Mouse (Mus musculus): ENCODE data around the gene Plekhh2.

The Plekhh2 gene

GRCm38 (mm10) chr17:84569770-84570169 is 58.1 kb downstream of the Plekhh2 start:
- no peak for DNase-seq (ENCODE audit: extremely low read depth, insufficient read length, low spot score)

DNA sequence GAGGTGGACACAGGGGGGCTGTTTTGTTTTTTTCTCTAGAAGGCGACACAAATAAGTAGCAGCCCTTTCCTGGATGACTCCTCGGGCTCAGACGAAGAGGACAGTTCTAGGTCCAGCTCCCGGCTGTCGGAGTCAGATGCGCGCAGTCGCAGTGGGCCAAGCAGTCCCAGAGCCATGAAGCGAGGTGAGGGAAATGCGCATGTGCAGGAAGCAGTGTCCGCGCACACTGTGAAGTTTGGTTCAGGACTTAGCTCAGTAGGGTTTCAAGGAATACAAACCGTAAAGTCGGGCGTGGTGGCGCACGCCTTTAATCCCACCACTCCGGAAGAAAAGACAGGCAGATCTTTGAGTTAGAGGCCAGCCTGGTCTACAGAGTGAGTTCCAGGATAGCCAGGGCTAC is 59.9 kb downstream of the Plekhh2 start:
- DNase-seq (ENCODE audit: extremely low read depth, insufficient read length, low spot score), result no peak

DNA sequence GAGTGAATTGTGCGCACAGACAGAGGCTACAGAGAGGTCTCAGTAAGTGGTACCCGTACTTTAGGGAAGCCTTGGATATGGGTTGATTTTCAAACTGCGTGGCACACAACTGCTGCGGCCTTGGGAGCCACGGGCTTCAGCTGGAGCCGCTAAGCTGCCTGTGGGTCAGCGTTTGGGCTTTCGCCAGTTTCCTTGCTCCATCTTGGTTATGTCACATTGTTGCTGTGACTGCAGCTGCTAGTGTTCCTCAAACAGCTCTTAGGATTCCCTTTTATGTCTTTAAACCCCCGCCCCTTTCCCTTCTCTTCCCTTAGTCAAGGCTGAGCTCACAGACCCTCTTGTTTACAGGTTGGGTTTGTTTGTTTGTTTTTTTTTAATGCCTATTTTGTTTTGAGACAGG is 61.6 kb downstream of the Plekhh2 start:
- no peak for DNase-seq (ENCODE audit: extremely low read depth, insufficient read length, low spot score)

DNA sequence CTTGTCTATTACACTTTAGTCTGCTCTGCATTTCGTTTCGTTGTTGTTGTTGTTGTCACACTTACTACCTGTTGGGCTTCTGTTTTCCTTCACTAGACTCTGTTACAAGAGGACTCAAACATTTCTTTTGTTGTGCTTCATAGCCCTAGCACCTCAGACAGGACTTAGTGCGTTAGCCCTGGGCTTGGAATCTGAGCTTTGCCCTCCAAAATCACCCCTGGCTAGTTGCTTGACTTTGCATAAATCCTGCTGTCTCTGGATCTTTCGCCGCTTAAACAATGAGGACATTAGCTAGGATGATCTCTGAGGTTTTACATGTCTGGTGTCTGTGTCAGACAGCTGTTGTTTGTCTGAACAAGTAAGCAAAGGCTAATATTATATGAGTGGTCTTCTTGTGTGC is 62.2 kb downstream of the Plekhh2 start:
- no peak for DNase-seq (ENCODE audit: extremely low read depth, insufficient read length, low spot score)

DNA sequence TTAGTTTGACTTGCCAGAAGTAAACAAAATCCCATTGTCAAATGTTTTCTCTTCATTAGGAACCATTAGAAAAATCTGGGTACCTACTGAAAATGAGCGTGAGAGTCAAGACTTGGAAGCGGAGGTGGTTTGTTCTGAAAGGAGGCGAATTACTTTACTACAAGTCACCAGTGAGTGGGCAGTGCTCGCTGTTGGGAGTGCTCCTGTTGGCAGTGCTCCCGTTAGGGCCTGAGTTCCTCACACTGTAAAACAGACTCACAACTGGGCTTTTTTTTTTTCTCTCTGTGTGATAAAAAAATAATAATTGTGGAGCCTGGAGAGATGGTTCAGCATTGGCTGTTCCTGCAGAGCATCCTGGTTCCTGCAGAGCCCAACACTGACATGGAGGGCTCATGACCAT is 63.4 kb downstream of the Plekhh2 start:
- DNase-seq (ENCODE audit: extremely low read depth, insufficient read length, low spot score), result no peak

GRCm38 (mm10) chr17:84576621-84577293 is 65.1 kb downstream of the Plekhh2 start:
- DNase-seq (ENCODE audit: extremely low read depth, insufficient read length, low spot score), result no peak

- DNase-seq (ENCODE audit: extremely low read depth, insufficient read length, low spot score), result no peak
These were observed 67.6 kb downstream of the Plekhh2 start for GRCm38 (mm10) chr17:84579249-84579648.

- DNase-seq (ENCODE audit: extremely low read depth, insufficient read length, low spot score), result no peak
These were observed 68.1 kb downstream of the Plekhh2 start for GRCm38 (mm10) chr17:84579817-84580216.

DNA sequence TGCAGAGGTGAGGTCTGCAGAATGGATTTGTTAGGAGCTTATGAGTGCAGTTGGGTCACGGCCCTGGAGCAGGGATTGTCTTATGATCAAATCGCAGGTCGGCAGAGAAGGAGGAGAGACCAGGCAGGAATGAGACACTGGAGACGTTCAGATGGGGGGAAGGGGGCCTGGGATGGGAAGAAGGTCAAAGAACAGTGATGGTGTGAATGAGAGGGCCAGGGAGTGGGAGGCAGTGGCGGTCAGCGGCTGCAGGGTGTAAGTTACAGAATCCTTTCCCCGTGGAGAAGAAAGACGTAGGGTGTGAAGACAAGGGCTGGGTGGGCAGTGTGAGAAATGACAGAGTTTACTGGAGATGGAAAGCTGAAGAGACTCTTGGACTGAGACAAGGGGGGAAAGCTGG is 69.1 kb downstream of the Plekhh2 start:
- DNase-seq (ENCODE audit: extremely low read depth, insufficient read length, low spot score), result no peak

- no peak for DNase-seq (ENCODE audit: extremely low read depth, insufficient read length, low spot score)
These were observed 70.2 kb downstream of the Plekhh2 start for GRCm38 (mm10) chr17:84581740-84582414.

DNA sequence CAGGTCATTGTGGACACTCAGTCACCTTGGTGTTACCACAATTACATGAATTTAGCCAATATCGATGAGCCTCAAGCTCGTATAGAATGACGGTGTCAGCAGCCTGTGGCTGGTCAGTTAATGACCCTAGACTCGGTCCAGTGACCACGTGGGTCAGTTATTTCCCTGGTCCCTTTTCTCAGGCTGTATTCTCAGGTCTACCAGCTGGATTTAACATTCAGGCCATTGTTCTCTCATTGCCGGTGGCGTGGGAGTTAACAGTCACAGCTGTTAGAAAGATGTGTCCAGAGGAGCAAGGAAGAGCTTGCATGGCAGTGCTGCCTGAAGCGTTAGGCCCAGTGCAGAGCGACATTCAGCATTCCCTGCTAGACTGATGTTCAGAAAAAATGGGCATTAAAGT is 72.4 kb downstream of the Plekhh2 start:
- no peak for DNase-seq (ENCODE audit: extremely low read depth, insufficient read length, low spot score)

GRCm38 (mm10) chr17:84585104-84585503 is 73.4 kb downstream of the Plekhh2 start:
- no peak for DNase-seq (ENCODE audit: extremely low read depth, insufficient read length, low spot score)

- DNase-seq (ENCODE audit: extremely low read depth, insufficient read length, low spot score), result no peak
These were observed 78.4 kb downstream of the Plekhh2 start for GRCm38 (mm10) chr17:84590065-84590464.

DNA sequence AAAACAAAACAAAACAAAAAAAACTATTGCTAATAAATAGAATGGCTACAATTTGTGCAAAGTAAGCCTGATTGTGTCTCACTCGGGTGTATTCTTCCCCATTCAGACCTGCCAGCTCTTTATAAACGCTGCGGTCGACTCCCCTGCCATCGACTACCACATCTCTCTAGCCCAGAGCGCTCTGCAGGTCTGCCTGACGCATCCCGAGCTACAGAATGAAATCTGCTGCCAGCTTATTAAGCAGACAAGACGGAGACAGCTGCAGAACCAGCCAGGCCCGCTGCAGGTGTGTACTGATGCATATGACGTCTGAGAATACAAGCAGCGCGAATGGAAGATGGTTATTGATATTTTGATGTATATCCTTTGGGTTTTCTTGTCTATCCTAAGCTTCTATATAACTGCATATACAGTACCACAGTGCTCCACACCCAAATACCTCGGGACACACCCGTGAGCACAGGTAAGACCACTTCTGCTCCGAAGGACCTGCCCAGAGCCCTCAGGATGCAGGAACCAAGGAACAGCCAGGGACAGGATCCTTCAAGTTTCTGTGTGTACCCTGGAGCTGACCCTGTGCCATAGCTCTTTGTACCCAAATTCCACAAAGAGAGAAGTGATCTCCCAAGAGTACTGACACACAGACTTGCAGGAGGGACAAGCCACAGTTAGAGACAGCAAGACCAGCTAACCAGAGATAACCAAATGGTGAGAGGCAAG is 79.9 kb downstream of the Plekhh2 start:
- no peak for DNase-seq (ENCODE audit: extremely low read depth, insufficient read length, low spot score)

DNA sequence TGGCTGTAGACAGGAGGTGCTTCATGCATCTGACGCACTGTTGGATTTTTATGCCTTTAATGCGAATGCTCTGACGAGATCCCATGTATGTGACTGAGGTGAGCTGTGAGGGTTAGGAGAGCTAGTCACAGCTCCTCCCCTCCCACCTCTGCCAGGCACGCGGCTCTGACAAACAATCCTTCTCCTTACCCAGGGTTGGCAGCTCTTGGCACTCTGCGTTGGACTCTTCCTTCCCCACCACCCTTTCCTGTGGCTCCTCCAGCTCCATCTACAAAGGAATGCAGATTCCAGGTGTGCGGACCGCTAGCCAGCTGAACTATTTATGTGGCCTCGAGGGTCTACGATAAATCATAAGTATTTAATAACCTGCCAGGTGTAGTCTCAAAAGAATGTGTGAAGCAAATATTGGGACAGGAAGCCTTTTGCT is 84.3 kb downstream of the Plekhh2 start:
- no peak for DNase-seq (ENCODE audit: extremely low read depth, insufficient read length, low spot score)

DNA sequence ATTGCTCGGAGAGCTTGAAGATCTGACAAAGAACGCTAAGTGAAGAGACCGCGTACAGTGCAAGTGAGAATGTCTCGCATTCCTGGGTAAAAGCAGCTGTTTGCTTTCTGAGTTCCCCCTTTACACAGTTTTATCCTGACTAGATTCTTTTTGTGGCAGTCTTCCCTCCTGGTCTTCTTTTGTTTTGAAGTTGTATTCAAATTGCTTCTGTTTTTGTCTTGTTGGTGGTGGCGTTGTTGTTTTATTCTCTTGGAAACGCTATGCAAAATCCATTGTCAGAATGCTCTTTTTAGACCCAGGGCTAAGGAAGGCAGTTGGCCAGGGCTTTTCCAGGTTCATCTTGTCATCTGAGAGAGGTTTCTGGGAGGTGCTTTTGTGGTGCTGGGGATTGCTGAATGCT is 84.8 kb downstream of the Plekhh2 start:
- DNase-seq (ENCODE audit: extremely low read depth, insufficient read length, low spot score), result no peak

- no peak for DNase-seq (ENCODE audit: extremely low read depth, insufficient read length, low spot score)
These were observed 86.2 kb downstream of the Plekhh2 start for GRCm38 (mm10) chr17:84597859-84598258.

- no peak for DNase-seq (ENCODE audit: extremely low read depth, insufficient read length, low spot score)
These were observed 87.2 kb downstream of the Plekhh2 start for GRCm38 (mm10) chr17:84598928-84599327.

- DNase-seq (ENCODE audit: extremely low read depth, insufficient read length, low spot score), result no peak
These were observed 88.6 kb downstream of the Plekhh2 start for GRCm38 (mm10) chr17:84600051-84600983.

DNA sequence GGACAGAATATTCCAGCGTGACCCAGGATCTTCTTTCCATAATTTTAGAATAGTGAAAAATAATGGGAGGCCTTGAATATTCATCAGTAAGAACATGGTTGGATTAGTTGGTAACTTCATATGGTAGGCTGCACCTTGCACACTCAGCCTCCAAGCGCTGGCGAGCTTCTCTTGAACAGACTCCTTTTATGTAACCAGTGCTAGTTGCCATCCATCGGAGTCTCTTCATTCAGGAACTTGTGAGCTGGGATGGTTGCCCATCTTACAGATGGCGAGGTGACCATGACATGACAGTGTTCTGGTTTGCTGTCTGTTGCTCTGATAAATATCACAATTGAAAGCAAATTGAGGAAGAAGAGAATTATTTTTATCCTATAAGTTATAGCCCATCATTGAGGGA is 90.1 kb downstream of the Plekhh2 start:
- DNase-seq (ENCODE audit: extremely low read depth, insufficient read length, low spot score), result no peak

- no peak for DNase-seq (ENCODE audit: extremely low read depth, insufficient read length, low spot score)
These were observed 91.5 kb downstream of the Plekhh2 start for GRCm38 (mm10) chr17:84603202-84603627.

Data from 3134 (cell line).